Mouse (Mus musculus): ENCODE results near the gene Pmpca. TPM values are rescaled to one million over a fixed set of nuclear protein-coding genes. Genes with fewer than 3 reads are reported as not detected.

The Pmpca gene
- polyA plus RNA-seq (2014; fragmentation: Nextera tagmentation; extraction: Ambion mirVana), result 68.9 and 113 TPM in 2 replicates

- under 1% methylated on average over 55 of the region's 60 CpGs for WGBS
Measured at GRCm38 (mm10) chr2:26389154-26389690, at the start of gene Pmpca, which contains the start of gene Entr1. TSS of gene Pmpca (plus strand) at chr2:26389339. TSS of gene Entr1 (minus strand) at chr2:26389316.

GRCm38 (mm10) chr2:26341510-26341981 lies 47.6 kb upstream of the Pmpca start:
- WGBS, result 78% methylated on average over 2 of the region's 2 CpGs
- H3K4me3 ChIP-seq (ENCODE audit: low read length), result no peak overlapping the region
- peak overlapping the region; percentile 79; the same call in 1 of the 2 replicates for H3K27ac ChIP-seq (ENCODE audit: low read depth, low read length)
- no peaks in the 10 kb centered on the region for H3K27me3 ChIP-seq (ENCODE audit: control insufficient read depth, insufficient read depth, low read length)
- no peak for ATAC-seq (ENCODE audit: low FRiP score, low TSS enrichment)
- H3K9me3 ChIP-seq (ENCODE audit: control insufficient read depth, low read length), result no peaks in the 10 kb centered on the region
- peaks cover 10% of the 10 kb centered on the region for H3K4me1 ChIP-seq (ENCODE audit: control insufficient read depth, insufficient read depth, low read length)
- H3K36me3 ChIP-seq (ENCODE audit: control insufficient read depth, insufficient read depth, low read length), result peaks cover 71% of the 10 kb centered on the region
- no peak overlapping the region; the same call in 1 of the 2 replicates for H3K9ac ChIP-seq (ENCODE audit: low read depth, low read length)
- no peak overlapping the region for H3K4me2 ChIP-seq (replicated peaks; ENCODE audit: low read depth, low read length)

More at GRCm38 (mm10) chr2:26389154-26389690, at the start of gene Pmpca, which contains the start of gene Entr1:
- no peaks in the 10 kb centered on the region for H3K9me3 ChIP-seq (ENCODE audit: control insufficient read depth, low read length)
- H3K4me2 ChIP-seq (replicated peaks; ENCODE audit: low read depth, low read length), result peak within 1 kb of the TSS; percentile 96
- peak within 1 kb of the TSS; percentile 56; the same call in 1 of the 2 replicates for H3K27ac ChIP-seq (ENCODE audit: low read depth, low read length)
- H3K4me1 ChIP-seq (ENCODE audit: control insufficient read depth, insufficient read depth, low read length), result peaks cover 12% of the 10 kb centered on the region
- H3K9ac ChIP-seq (ENCODE audit: low read depth, low read length), result peak within 1 kb of the TSS; percentile 94
- peak; percentile 91 for ATAC-seq (ENCODE audit: low FRiP score, low TSS enrichment)
- no peaks in the 10 kb centered on the region for H3K27me3 ChIP-seq (ENCODE audit: control insufficient read depth, insufficient read depth, low read length)
- H3K36me3 ChIP-seq (ENCODE audit: control insufficient read depth, insufficient read depth, low read length), result peaks cover 76% of the 10 kb centered on the region
- H3K4me3 ChIP-seq (ENCODE audit: low read length), result peak within 1 kb of the TSS; percentile 98

GRCm38 (mm10) chr2:26342044-26342443 lies 47.1 kb upstream of the Pmpca start:
- Histone ChIP-seq H3K9me3 (ENCODE audit: control insufficient read depth, low read length) (no peaks in the 10 kb centered on the region), H3K36me3 (ENCODE audit: control insufficient read depth, insufficient read depth, low read length) (peaks cover 76% of the 10 kb centered on the region), H3K4me1 (ENCODE audit: control insufficient read depth, insufficient read depth, low read length) (peaks cover 10% of the 10 kb centered on the region), H3K9ac (ENCODE audit: low read depth, low read length) (no peak overlapping the region), H3K27me3 (ENCODE audit: control insufficient read depth, insufficient read depth, low read length) (no peaks in the 10 kb centered on the region), H3K4me3 (ENCODE audit: low read length) (no peak overlapping the region), H3K4me2 (replicated peaks; ENCODE audit: low read depth, low read length) (no peak overlapping the region), H3K27ac (ENCODE audit: low read depth, low read length) (peak overlapping the region; percentile 79; the same call in 1 of the 2 replicates)
- 72% methylated on average over 10 of the region's 10 CpGs for WGBS
- ATAC-seq (ENCODE audit: low FRiP score, low TSS enrichment), result peak; percentile 33; the same call in 1 of the 2 replicates

- Histone ChIP-seq H3K4me3 (ENCODE audit: low read length) (no peak overlapping the region), H3K27ac (ENCODE audit: low read depth, low read length) (peak overlapping the region; percentile 53; the same call in 1 of the 2 replicates), H3K27me3 (ENCODE audit: control insufficient read depth, insufficient read depth, low read length) (no peaks in the 10 kb centered on the region), H3K36me3 (ENCODE audit: control insufficient read depth, insufficient read depth, low read length) (peaks cover 84% of the 10 kb centered on the region), H3K9me3 (ENCODE audit: control insufficient read depth, low read length) (no peaks in the 10 kb centered on the region), H3K4me1 (ENCODE audit: control insufficient read depth, insufficient read depth, low read length) (peaks cover 10% of the 10 kb centered on the region), H3K9ac (ENCODE audit: low read depth, low read length) (no peak overlapping the region), H3K4me2 (replicated peaks; ENCODE audit: low read depth, low read length) (no peak overlapping the region)
- 54% methylated on average over 11 of the region's 11 CpGs for WGBS
- ATAC-seq (ENCODE audit: low FRiP score, low TSS enrichment), result peak; percentile 43; the same call in 1 of the 2 replicates
Measured at GRCm38 (mm10) chr2:26342609-26343490, 46.3 kb upstream of the Pmpca start.

- H3K9me3 ChIP-seq (ENCODE audit: control insufficient read depth, low read length), result no peaks in the 10 kb centered on the region
- 64% methylated on average over 6 of the region's 6 CpGs for WGBS
- peaks cover 18% of the 10 kb centered on the region for H3K4me1 ChIP-seq (ENCODE audit: control insufficient read depth, insufficient read depth, low read length)
- no peaks in the 10 kb centered on the region for H3K27me3 ChIP-seq (ENCODE audit: control insufficient read depth, insufficient read depth, low read length)
- H3K27ac ChIP-seq (ENCODE audit: low read depth, low read length), result no peak overlapping the region
- no peak overlapping the region for H3K9ac ChIP-seq (ENCODE audit: low read depth, low read length)
- no peak overlapping the region for H3K4me3 ChIP-seq (ENCODE audit: low read length)
- H3K36me3 ChIP-seq (ENCODE audit: control insufficient read depth, insufficient read depth, low read length), result peaks cover 66% of the 10 kb centered on the region
- H3K4me2 ChIP-seq (replicated peaks; ENCODE audit: low read depth, low read length), result no peak overlapping the region
- no peak for ATAC-seq (ENCODE audit: low FRiP score, low TSS enrichment)
Measured at GRCm38 (mm10) chr2:26348241-26348640, 40.9 kb upstream of the Pmpca start.

GRCm38 (mm10) chr2:26351358-26352290 lies 37.5 kb upstream of the Pmpca start, which contains the start of gene Dnlz:
TSS of gene Dnlz (minus strand) at chr2:26352110.
- peaks cover 13% of the 10 kb centered on the region for H3K4me1 ChIP-seq (ENCODE audit: control insufficient read depth, insufficient read depth, low read length)
- peak within 1 kb of the TSS; percentile 85 for H3K9ac ChIP-seq (ENCODE audit: low read depth, low read length)
- no peaks in the 10 kb centered on the region for H3K9me3 ChIP-seq (ENCODE audit: control insufficient read depth, low read length)
- H3K4me3 ChIP-seq (ENCODE audit: low read length), result peak within 1 kb of the TSS; percentile 81
- peak within 1 kb of the TSS; percentile 78 for H3K27ac ChIP-seq (ENCODE audit: low read depth, low read length)
- H3K27me3 ChIP-seq (ENCODE audit: control insufficient read depth, insufficient read depth, low read length), result no peaks in the 10 kb centered on the region
- peak within 1 kb of the TSS; percentile 96 for H3K4me2 ChIP-seq (replicated peaks; ENCODE audit: low read depth, low read length)
- peaks cover 35% of the 10 kb centered on the region for H3K36me3 ChIP-seq (ENCODE audit: control insufficient read depth, insufficient read depth, low read length)
- 2% methylated on average over 62 of the region's 62 CpGs for WGBS
- ATAC-seq (ENCODE audit: low FRiP score, low TSS enrichment), result peak; percentile 82

GRCm38 (mm10) chr2:26352291-26352910 lies 36.7 kb upstream of the Pmpca start:
- Histone ChIP-seq H3K36me3 (ENCODE audit: control insufficient read depth, insufficient read depth, low read length) (peaks cover 27% of the 10 kb centered on the region), H3K9ac (ENCODE audit: low read depth, low read length) (peak overlapping the region; percentile 85), H3K4me3 (ENCODE audit: low read length) (peak overlapping the region; percentile 81), H3K4me2 (replicated peaks; ENCODE audit: low read depth, low read length) (peak overlapping the region; percentile 96), H3K4me1 (ENCODE audit: control insufficient read depth, insufficient read depth, low read length) (peaks cover 14% of the 10 kb centered on the region), H3K9me3 (ENCODE audit: control insufficient read depth, low read length) (no peaks in the 10 kb centered on the region), H3K27ac (ENCODE audit: low read depth, low read length) (no peak overlapping the region), H3K27me3 (ENCODE audit: control insufficient read depth, insufficient read depth, low read length) (no peaks in the 10 kb centered on the region)
- peak; percentile 32 for ATAC-seq (ENCODE audit: low FRiP score, low TSS enrichment)
- 4% methylated on average over 36 of the region's 36 CpGs for WGBS
